Mouse (Mus musculus): Measurements from ENCODE around the gene Pald1.

DNA sequence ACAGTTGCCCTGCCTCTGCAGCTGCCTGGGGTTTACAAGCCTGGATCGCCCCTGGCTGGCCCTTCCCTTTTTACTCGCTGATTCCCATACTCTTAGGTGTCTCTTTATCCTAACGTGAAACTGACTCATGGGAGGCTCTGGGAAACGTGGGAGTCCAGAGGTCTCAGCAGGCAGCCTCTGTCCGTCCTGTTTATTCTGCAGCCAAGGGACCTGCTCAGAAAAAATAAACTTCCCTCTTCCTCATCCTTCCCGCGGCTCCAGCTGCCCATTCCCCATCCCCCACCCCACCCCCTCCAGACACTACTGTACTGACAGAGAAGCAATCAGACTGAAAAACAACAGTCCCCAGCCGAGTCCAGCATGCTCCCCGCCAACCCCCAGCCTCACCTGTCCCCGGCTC, 37.0 kb downstream of the Pald1 start:
- TF ChIP-seq CTCF (IDR thresholded peaks at IDR 0.05; ENCODE audit: low read depth) (no peak), EP300 (optimal IDR thresholded peaks at IDR 0.05) (no peak)

All from stomach, postnatal 0 days (tissue).